Mouse (Mus musculus): Measurements from ENCODE around the gene Tuba1b.
"Not testable (repeated sequence)": the region's sequence is repeated elsewhere in the genome, so short reads cannot be mapped to it uniquely, and the experiment has no call there.

Gene Tuba1b

DNA sequence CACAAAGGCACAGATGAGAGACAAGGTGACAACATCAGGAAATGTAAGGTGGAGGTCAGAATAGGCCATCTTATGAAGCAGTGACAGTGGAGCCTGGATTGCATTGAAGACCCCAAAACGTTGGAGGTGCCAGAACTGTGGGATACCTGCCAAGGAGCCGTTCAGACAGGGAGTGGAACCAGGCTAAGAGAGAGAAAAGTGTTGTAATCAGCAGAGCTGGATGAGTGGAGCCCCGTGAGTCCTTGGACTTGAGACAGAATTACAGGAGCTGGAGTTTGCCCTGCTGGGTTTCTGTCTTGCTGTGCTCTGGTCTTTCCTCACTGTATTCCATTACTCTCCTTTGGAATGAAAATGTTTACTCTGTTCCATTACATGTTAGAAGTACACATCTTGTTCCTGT is 11.8 kb downstream of the Tuba1b start:
- DNase-seq (ENCODE audit: low spot score) = no peak

DNA sequence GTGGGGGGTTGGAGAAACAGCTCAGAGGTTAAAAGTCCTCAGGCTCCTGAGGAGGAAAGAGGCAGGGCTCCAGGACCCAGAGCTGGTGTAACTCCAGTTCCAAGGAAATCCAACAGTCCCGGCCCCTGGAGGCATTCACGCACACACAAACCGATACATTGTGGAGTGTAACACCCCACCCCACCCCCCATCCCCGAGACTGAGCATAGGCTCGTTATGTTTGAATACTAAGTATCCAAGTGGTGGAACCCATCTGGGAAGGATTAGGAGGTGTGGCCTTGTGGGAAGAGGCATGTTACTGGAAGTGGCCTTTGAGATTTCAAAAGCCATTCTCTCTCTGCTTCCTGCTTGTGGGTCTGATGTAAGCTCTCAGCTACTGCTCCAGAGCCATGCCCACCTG is 12.9 kb downstream of the Tuba1b start:
- no peak for DNase-seq (ENCODE audit: low spot score)

DNA sequence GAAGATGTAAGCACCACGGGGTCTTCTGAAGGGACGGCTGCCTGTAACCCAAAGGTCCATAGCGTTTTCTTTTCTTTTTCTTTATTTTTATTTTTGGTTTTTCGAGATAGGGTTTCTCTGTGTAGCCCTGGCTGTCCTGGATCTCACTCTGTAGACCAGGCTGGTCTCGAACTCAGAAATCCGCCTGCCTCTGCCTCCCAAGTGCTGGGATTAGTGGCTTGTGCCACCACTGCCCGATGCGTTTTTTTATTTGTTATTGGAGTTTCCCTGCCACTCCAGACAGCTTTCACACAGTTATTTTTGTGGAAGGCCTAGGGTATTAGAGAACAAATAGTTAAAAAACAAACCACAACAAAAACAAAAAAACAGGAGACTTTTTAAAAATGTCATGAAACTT is 15.9 kb downstream of the Tuba1b start:
- DNase-seq (ENCODE audit: low spot score) = not testable (repeated sequence)

DNA sequence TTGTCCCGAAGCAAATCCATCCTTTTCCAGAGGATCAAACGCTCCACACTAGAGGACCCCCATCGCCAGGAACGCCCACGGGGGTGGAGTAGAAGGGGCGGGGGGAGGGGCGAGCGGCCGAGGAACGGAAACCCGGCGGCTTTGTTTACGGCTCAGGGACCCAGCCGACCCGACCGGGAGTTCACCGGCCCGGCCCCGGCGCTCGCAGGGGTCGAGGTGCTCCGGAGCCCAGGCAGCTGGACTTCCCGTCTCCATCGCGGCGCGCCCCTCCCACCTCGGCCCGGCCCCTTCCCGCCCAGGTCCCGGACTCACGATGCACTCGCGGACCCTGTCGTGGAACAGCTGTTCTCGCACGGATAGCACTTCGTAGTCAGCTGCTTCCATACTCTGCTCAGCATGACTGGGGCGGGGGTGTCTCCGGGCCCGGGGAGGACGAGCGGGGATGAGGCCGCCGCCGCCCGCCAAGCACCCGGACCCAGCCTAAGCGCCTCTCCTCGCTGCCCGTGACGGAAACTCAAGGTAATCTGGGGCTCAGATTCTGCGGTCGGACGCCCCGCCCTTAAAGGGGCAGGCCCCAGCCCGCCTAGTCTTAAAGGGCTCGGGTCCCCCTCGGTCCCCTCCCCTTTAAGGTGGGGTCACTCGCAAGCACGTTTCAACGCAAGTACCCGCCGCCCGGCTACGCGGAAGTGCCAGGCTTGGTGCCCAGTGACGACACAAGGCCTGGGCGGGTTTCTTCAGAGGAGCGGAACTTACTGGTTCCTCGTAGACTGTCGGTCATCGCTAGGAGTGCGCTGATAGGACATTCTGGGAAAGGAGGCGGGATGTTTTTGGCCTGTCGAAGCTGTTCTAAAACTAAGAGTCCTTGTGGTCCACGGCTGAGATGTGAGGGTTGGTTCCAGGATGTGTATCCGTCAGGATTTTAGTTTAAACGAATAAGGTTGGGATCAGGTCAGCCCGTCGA is 16.5 kb downstream of the Tuba1b start, which contains the start of gene Lmbr1l:
Gene Lmbr1l, minus strand, starts transcription at position 694 of the 961 bp plus-strand sequence.
- peak; percentile 99 for DNase-seq (ENCODE audit: low spot score)

DNA sequence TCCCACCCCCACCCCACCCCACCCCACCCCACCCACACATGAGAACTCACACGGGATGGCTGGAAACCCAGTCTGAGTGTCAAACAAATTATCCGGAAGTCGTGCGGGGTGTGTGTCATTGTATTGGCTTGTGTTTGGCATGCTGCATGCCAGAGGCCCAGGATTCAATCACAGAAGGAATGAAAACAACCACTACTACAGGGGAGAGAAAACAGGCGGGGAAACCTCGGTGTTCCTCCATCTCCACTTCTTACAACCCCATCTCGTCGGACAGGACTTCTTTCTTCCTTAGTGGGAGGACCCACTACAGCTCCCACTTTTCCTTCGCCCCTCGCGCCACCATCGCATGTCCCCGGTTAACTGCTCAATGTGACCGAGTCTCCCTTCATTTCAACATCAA is 17.3 kb downstream of the Tuba1b start:
- DNase-seq (ENCODE audit: low spot score) = peak; percentile 18

DNA sequence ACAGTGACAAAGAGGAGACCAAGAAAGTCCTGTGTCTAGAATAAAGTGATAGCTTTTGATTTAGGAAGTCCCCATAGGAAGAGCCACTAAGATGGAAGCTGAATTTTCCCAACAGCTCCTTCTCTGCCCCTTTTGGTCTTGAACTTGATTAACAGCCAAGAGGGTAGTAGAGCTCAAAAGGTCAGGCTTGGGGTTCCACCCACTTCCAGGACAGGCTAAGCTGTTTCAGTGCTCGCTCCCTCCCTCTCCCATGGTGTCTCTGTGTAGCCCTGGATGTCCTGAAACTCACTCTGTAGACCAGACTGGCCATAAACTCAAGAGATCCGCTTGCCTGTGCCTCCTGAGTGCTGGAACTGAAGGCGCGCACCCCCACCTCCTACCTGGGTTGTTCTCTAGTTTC is 18.3 kb downstream of the Tuba1b start:
- no peak for DNase-seq (ENCODE audit: low spot score)

DNA sequence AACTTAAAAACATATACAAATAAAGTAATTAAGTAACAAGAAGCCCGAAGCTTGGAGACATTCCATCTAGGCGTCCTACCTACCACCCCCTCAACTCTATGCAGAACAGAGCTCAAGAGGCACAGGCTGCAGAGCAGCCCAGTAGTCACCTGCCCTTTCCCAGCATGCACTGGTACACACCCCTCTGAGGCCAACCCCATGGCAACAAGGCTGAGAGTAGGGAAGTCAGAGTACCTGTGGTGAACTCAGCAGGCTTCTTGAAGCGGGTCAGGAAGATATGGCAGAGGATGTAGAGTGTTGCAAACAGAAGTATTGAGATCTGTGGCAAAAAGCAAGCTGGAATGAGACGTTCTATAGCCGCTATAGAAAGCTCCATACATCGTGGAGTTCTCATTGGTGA is 19.5 kb downstream of the Tuba1b start:
- no peak for DNase-seq (ENCODE audit: low spot score)

DNA sequence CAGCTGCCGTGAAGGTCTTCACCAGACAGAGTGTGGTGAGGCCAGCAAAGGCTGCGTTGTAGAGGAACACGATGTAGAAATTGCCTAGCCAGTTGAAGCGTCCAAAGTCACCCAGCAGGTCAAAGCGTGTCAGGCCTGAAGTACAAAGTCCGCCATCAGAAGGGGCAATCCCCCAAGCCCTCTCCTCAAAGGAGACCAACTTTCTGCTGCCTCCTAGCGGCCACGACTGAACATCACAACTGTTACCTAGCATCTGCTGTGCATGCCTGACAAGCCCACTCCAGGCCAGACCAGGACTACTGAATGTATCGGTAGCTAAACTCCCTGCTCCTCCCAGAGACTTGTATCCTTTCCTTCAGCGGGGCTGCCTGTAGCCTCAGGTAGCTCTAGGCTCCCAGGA is 29.7 kb downstream of the Tuba1b start:
- DNase-seq (ENCODE audit: low spot score) = no peak

DNA sequence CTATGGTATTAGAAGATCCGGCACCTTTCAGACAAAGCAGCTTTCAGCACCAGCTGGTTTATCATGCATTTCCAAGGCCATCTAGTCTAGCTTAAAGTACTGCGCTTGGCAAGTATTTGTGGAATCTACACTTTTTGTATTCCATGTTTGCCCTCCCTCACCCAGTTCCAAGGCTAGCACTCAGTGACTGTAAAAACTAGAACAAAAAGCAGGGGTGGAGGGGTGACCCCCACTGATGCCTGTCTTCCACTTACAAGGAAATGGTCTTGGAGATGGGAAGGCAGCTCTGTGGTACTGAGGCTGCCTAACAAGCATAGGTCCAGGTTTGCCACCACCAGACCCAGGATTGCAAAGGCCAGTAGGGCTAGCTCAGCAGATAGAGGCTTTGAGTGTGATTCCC is 31.8 kb downstream of the Tuba1b start:
- no peak for DNase-seq (ENCODE audit: low spot score)

DNA sequence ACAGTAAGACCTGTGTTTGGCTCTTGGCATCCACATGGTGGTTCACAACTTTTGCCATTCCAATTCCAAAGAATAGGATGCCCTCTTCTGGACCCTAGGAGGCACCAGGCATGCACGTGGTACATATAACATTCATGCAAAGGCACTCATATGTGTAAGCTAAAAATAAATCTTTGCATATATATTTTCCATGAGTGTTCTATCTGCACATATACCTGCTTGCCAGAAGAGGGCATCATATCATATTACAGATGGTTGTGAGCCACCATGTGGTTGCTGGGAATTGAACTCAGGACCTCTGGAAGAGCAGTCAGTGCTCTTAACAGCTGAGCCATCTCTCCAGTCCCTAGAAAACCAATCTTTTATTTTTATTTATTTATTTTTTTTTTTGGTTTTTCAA is 32.8 kb downstream of the Tuba1b start:
- DNase-seq (ENCODE audit: low spot score) = no peak

DNA sequence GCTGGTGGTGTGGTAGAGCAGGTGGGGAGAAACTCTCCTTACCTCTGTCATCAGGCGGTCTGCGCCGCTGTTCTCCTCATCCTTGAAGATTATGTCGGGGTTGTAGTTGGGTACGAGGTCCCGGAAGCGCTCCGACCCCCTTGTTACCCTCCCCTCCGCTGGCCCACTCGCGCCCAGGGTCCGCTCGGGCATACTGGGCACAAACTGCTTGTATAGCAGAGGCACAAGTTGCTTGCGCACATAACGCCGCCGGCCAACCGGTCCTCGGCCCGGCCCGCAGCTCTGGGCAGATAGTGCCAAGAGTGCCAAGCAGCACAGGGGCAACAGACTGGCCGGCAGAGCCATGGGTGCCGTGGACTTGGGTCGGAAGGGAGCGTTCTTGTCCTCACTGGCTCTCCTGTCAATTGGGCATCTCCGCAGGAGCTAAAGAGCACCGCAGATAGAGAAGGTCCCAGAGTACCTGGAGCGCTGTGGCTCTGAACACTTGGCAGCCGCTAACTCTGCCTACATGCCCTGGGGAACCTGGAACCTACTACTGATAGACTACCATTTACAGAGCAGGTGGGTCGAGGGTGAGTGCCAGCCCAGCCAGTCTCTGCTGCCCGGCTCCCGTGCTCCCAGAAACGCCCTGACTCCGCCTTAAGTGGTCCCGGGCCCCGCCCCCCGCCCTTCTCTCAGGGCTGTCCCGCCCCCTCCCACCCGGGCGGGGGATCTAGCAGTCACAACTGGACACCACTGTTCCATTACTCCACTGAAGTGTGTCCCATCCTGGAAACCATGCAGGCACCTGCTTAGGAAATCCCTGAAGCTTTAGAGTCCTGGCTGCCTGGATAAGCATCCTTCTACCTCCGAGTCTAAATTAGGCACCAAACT is 36.2 kb downstream of the Tuba1b start, which contains the start of gene Dhh:
Gene Dhh, minus strand, starts transcription at position 613 of the 873 bp plus-strand sequence.
- no peak for DNase-seq (ENCODE audit: low spot score)

DNA sequence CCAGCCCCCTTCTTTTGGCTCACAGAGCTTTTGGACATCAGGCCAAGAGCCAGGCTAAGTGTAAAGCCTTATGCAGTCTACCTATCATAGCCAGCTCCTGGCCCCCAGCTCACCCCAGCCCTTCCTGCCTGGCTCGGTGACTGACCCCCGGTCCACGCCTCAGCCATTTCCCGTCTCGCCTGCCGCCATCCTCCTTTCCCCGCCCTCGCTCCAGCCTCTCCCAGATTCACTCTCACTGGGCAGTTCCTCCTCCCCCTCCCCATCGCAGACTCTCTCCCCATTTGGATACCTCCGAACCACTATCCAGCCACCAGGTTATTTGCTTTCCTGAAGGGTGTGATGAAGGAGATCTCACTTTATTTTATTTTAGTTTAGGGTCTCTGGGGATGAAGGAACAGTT is 36.9 kb downstream of the Tuba1b start:
- no peak for DNase-seq (ENCODE audit: low spot score)

DNA sequence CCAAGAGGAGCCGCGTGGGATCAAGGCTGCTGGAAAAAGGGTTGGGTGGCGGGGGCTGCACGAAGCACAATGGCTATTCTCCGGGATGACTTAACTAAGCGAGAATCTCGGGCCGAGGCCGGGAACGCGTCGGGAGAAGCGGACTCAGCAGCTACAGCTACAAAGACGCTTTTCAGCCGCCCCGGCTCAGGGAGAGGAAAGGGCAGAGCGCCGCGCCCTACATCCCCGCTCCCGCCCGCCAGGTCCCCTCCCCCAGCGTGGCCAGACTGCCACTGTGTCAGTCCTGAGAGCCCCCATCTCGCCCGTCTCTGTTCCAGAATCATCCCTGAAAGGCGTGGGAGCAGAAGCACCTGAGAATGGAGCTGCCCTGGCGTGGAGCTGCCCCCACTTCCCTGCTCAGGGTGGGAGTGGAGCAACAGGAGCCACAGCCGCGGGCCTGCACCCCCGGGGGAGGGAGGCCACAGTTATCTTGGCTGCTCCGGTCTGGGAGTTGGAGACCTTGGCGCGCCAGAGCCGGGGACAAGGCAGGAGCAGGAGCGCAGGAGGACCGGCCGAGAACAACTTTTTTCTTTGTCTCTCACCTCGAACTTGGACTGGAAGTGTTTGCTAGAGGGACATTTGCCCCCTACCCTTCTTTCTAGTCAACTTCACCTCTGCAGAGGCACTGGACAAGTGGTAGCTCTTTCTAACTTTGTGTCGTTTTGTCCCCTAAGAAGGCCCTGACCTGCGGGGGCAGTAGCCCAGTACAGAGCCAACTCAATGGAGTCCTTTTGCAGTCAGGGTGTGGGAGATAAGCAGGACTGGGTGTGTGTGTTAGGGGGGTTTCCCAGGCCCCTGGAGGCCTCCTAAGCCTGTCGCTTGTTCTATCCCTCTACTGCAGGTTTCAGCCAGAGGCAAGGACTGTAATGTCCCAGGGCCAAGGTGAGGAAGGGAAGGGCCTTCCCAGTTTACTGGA is 38.5 kb downstream of the Tuba1b start:
- no peak for DNase-seq (ENCODE audit: low spot score)

DNA sequence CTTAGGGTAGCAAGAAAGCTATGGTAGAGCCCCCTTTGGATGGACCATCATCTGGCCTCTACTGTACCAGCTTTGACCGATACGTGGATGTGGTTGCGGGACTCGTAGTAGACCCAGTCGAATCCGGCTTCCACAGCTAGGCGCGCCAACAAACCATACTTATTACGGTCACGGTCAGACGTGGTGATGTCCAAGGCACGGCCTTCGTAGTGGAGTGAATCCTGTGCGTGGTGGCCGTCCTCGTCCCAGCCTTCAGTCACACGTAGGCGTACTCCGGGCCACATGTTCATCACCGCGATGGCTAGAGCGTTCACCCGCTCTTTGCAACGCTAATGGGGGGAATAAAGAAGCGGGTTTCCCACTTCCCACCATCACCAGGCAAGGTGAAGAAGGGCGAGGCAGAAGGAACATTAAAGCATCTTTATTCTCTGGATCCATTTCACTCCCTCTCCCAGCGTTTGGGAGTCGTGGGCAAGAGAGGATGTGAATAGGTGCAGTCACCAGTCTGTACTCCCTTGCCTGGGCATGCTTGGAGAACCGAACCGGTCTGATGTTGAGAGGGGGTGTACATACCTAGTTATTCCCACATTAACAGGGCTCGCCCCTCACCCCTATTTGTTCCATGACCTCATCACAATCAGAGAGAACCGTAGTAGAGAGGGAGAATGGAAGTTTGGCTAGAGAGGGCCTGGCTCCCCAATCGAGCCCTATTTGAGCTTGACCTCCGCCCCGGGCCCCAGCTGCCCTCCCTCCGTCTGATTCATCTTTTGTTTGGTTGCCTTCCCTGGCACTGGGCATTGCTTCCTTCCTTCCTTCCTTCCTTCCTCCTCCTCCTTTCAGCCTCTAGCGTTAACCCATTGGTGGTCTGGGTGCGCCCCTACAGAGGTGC is 39.4 kb downstream of the Tuba1b start:
- no peak for DNase-seq (ENCODE audit: low spot score)

DNA sequence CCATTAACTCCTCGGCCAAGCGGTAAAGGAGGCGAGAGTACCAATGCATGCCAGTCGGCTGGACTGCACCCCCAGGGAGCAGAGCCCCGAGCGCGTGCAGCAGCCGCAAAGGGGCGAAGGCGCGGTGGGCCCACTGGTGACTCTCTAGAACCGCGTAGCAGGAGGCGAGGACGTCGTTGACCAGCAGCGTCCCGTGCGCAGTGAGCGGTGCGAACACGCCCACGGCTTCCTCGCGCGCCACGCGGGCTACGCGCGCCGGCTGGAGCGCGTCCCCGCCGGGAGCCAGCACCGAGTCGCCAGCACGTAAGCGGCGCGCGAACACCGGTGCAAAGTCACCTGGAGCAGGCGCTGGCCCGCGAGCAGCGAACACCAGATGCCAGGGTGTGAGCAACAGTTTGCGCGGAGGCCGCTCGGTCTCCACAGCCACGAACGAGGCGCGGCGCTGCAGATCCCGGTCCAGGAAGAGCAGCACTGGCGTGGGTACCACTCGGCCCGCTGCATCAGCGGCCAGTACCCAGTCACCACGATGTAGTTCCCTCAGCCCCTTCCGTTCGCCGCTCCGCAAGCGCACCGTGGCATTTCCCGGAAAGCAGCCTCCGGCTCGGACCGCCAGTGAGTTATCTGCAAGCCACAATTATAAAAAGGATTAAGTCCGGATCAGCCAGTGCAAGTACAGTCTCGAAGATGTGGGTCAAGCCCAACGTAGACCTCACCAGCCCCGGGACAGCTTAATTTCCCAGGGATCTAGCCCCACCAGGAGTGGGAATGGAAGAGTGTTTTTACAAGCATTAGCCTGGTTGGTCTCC is 40.2 kb downstream of the Tuba1b start, which contains the start of gene Rhebl1:
Gene Rhebl1, minus strand, starts transcription at position 601 of the 806 bp plus-strand sequence.
- peak; percentile 35 for DNase-seq (ENCODE audit: low spot score)

DNA sequence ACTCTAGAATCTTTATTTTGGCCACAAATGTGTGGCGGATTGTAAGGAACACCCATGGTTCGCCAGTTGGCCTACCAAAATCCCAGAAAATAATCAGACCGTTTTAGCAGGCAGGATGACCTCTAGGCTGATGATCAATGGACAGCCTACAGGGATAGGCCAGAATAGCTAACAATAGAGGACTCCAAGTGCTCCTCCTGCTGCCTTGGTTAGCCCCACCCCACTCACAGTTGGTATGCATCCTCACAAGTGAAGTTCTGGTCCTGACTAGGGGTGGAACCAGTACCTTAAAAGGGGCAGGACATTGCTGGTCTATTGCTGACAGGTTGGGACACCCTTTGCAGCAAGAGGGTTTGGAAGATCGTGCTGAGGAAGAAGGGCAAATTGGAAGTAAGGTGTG is 41.3 kb downstream of the Tuba1b start:
- DNase-seq (ENCODE audit: low spot score) = no peak

DNA sequence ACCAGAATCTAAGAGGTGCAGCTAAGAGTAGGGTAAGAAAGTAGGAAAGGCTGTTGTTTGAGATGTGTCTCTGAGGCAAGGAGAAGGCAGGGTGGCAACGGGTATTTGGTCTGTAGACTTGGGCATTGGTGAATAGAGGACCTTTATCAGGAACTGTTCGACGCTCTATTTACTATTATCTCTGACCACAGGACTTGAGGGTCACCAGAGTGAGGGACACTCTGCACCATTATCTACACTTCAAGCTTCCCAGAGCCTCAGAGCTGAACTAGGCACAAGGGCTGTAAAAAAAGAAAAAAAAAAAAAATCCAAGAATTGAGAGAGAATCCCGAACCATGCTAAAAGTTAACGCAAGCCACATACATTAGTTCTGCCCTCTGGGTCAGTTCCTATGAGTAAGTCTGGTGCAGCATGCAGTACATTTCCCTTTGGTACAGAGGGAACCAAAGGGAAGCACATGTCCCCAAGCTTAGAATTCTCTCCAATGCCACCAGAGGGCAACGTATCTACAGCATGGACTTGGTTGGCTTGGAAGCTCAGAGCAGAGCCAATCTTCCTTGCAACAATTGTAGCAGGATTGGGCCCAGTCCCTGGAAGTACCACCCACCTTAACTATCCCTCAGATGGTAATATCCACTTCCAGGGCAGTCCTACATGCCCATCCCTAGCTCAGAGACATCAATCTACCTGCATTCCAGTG is 42.3 kb downstream of the Tuba1b start:
- peak; percentile 82 for DNase-seq (ENCODE audit: low spot score)

DNA sequence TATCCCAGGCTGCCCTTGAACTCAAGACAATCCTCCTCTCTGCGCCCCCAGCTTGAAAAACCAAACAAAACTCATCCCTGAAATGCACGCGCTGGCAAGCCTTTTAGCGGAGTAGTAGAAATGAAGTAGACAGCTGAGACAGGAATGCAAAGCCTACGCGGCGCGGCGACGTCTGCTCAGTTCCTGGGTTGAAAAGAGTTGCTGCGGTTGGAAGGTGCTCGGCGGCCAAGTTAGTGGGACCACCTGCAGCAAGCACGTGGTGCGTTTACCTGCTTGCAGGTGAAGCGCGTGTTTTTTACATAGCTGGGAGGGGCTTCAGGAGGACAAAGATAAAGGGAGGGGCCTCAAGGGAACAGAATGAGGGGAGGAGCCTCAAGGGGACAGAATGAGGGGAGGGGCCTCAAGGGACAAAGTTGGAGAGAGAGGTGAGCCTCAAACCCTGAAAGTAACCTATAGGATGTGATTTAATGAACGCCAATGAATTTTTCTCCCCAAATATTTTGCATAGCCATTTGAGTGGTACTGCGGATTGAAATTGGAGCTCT is 43.1 kb downstream of the Tuba1b start:
- no peak for DNase-seq (ENCODE audit: low spot score)

DNA sequence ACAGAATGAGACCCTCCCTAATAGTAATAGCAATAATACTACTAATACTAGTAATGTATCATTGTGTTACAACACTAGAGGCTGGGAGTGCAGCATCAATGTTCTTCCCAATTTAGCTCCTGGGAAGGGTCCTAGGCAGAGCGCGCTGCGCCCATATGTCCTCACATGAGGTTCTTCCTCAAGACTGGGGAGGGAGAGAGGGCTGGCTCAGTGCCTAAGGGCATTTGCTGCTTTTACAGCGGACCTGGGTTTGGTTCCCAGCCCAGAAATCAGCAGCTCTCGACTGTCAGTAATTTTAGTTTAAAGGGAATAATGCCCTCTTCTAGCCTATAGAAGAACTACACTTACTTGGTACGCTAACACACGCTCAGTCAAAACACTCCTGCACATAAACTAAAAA is 46.8 kb downstream of the Tuba1b start:
- no peak for DNase-seq (ENCODE audit: low spot score)
